8 mouse cellular contexts compared by ENCODE assay signal in the genomic region with DNA sequence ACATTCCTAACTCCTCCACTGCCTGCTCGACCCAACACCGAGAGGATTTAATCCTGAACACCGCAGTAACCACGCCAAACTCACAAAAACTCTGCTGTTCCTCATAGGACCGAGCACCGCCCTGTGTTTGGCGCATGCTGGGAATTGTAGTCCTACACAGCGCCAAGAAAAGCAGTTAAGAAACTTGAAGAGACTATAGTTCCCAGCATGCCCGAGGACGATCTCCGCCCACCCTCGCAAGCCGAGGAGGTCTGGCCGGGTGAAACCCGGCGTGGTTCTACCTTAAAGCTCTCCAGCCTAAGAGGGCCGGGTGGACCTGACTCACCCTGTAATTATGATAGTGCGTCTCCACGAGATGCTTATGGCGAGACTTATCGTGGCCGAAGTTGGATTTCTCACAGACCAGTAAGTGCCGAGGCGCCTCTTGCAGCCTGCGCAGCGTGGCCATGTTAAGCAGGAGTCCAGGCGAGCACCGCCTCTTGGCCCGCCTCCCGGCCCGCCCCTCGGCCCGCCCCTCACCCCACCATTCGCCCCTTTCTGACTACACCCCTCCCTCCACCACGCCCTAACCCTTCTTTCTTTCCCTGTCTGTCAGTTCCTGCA. TPM values are rescaled to one million over a fixed set of nuclear protein-coding genes. Genes with fewer than 3 reads are reported as not detected.
DNase-seq lines count a peak whose midpoint lies in the region; ATAC-seq and TF ChIP-seq lines count a peak whose summit lies in the region.

Gene Rpp40 (minus strand): TSS at position 481 of the 603 bp plus-strand sequence.

- 0 out of 2 replicates have a peak, but pooled peaks cover 2% of the 10 kb centered on the region for H3K4me1 ChIP-seq in hindbrain, embryonic 13.5 days (replicated peaks)

- H3K27ac ChIP-seq in hindbrain, embryonic 13.5 days: no peak within 1 kb of the TSS

- no peaks in the 10 kb centered on the region for H3K9me3 ChIP-seq in hindbrain, embryonic 13.5 days

- CTCF ChIA-PET in Patski (lab: Charles Lee): interaction anchor here (0.6 to 1.3 kb wide), 2 partner anchors 15 to 28 kb away, joined by 3 read pairs; no protein-coding TSS in a partner anchor

- in situ Hi-C loops in Patski (cut with MboI; ENCODE audit: low pct_unique_long_range_greater_than_20kb): no loop called here

- peaks cover 6% of the 10 kb centered on the region for H3K27me3 ChIP-seq in Patski
- H3K27me3 ChIP-seq in hindbrain, embryonic 13.5 days: no peaks in the 10 kb centered on the region

- POLR2A ChIA-PET in Patski (lab: Charles Lee): no interaction called here

- no peaks in the 10 kb centered on the region for H3K36me3 ChIP-seq in hindbrain, embryonic 13.5 days

- TF ChIP-seq CTCF in Patski (IDR thresholded peaks at IDR 0.05): no peak

- peak; percentile 99 for ATAC-seq in Patski
- peak; percentile 100 for ATAC-seq in hindbrain, embryonic 13.5 days (ENCODE audit: low FRiP score)

- H3K4me2 ChIP-seq in hindbrain, embryonic 13.5 days: peak within 1 kb of the TSS; percentile 65

- DNase-seq in Patski (ENCODE audit: low read depth, low spot score): peak; percentile 70
- peak; percentile 87 to 92 for DNase-seq in cerebellum, postnatal 14 days
- DNase-seq in frontal cortex, postnatal 14 days (ENCODE audit: low spot score in 2 of 2): peak; percentile 88
- DNase-seq in layer of hippocampus, postnatal 25 days (ENCODE audit: extremely low spot score in 1 of 2, low spot score in 1 of 2): peak; percentile 72 to 90
- peak; percentile 94 for DNase-seq in lung, postnatal 25 days (ENCODE audit: low spot score)
- DNase-seq in retina, embryonic 14.5 days (ENCODE audit: low spot score): peak; percentile 89
- DNase-seq in thymus, postnatal 4 days: peak; percentile 88

- H3K4me3 ChIP-seq in hindbrain, embryonic 13.5 days: peak within 1 kb of the TSS; percentile 65

- under 1% methylated on average over 34 of the region's 35 CpGs for WGBS in hindbrain, embryonic 13.5 days

- H3K9ac ChIP-seq in hindbrain, embryonic 13.5 days: peak within 1 kb of the TSS; percentile 70

RNA-seq across cellular contexts. Expression of gene Rpp40, which starts in this region (rescaled TPM):
- polyA plus RNA-seq in Patski (2021): 9.3 TPM
- 8.4 and 9.9 TPM in 2 replicates for polyA plus RNA-seq in hindbrain, embryonic 13.5 days (2015; fragmentation: Nextera tagmentation; extraction: Ambion mirVana)
- total RNA-seq in layer of hippocampus, postnatal 25 days (2021): 1 to 10 TPM; 6.7 to 7.5 TPM
